Mouse (Mus musculus) lung, postnatal 25 days (tissue): Measurements from ENCODE around the gene Rln3.

Experiments
- DNase-seq: peaks from one replicate; pipeline ENCODE4 v3.0.0; 2022; ENCODE audit warnings: low spot score

Rln3 gene

GRCm38 (mm10) chr8:83995973-83996372 lies 48.8 kb downstream of the Rln3 start:
- no peak for DNase-seq

DNA sequence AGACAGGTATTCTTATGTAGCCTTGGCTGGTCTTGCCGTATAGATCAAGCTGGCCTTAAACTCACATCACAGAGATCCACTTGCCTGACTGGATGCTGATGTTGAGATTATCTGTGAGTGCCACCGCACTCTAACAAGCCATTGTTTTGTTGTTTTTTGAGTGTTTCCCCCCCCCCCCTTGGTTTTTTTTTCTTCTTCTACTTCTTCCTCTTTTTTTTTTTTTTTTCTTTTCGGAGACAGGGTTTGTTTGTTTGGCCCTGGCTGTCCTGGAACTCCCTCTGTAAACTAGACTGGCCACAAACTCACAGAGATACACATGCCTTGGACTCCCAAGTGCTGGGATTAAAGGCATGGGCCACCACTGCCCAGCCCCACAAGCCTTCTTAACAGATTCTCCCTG lies 50.8 kb downstream of the Rln3 start:
- DNase-seq = no peak
